Mouse (Mus musculus): ENCODE measurements at regions not wholly inside any gene's neighbourhood (a gene's known extent, or its start where the extent isn't known, plus 50 kb on each side); places are given as distances from the start of the nearest gene placed in this dataset.

GRCm38 (mm10) chr14:99493197-99493596, 194.7 kb downstream of the Klf5 start:
- Histone ChIP-seq H3K27ac (no peak overlapping the region), H3K9ac (no peak overlapping the region), H3K4me1 (no peaks in the 10 kb centered on the region), H3K9me3 (replicated peaks) (no peaks in the 10 kb centered on the region), H3K36me3 (ENCODE audit: poor library complexity, severe bottlenecking) (no peaks in the 10 kb centered on the region), H3K27me3 (no peaks in the 10 kb centered on the region), H3K4me3 (no peak overlapping the region), H3K4me2 (no peak overlapping the region)
- no peak for ATAC-seq
- WGBS, result 91% methylated on average over 4 of the region's 4 CpGs

DNA sequence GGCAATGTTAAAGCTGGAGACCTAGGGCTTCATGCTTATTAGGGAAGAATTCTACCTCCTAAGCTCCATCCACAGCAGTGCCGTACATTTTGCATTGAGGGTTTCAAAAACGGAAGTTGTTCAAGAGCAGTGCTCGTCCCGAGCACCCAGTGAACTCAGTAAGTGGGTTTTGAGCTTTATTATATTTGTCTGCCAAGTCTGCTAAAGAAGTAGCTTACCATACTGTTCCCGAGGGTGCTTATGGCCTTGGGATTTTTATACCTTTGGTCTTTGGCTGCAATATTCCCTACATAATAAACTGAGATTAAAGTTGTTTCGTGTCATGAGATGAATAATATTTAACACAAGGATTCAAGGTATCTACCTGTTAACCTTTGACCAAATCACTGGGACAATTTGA, 195.2 kb downstream of the Klf5 start:
- 94% methylated on average over 6 of the region's 6 CpGs for WGBS

DNA sequence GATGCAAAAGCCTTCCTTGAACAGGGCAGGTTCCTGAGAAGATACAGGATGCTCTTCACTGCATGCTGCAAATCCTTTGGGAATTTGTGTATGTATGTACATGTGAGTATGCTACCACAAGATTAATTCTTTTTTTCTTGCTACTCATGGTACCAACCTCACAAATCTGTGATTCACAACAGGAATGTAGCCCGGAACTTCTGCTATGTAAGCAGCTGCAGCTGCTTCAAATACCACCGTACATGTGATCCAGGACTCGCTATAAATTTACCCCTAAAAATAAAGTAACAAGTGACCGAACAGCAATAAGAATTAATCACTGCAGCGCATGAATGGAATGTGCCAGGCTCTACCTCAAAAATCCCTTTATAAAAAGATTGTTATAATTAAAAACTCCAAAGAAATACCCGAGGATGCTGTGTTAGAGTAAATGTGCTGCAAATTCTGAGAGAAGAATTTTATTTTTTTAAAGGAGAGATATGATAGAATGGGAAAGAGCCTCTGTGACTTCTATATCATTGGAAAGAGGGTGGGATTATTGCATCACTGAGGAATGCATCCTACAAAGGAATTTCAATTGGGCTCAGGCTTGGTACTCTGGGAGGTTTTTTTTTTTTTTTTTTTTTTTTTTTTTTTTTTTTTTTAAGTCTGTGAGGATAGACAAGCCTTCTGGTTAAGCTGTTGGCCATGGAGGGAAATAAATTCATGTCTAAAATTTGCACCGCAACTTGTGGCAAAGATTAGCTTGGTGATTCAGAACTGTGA, 201.2 kb downstream of the Klf5 start:
- 81% methylated on average over 7 of the region's 7 CpGs for WGBS
- ATAC-seq, result no peak
- Histone ChIP-seq H3K4me3 (no peak overlapping the region), H3K9ac (no peak overlapping the region), H3K4me2 (no peak overlapping the region), H3K27ac (no peak overlapping the region), H3K27me3 (no peaks in the 10 kb centered on the region), H3K36me3 (ENCODE audit: poor library complexity, severe bottlenecking) (no peaks in the 10 kb centered on the region), H3K4me1 (no peaks in the 10 kb centered on the region), H3K9me3 (replicated peaks) (peaks cover 4% of the 10 kb centered on the region; the same call in 1 of the 2 replicates)

More for the DNA sequence above, 195.2 kb downstream of the Klf5 start:
- H3K36me3 ChIP-seq (ENCODE audit: poor library complexity, severe bottlenecking), result no peaks in the 10 kb centered on the region
- no peak for ATAC-seq
- H3K4me1 ChIP-seq, result no peaks in the 10 kb centered on the region
- H3K4me3 ChIP-seq, result no peak overlapping the region
- H3K9ac ChIP-seq, result no peak overlapping the region
- H3K27me3 ChIP-seq, result no peaks in the 10 kb centered on the region
- no peak overlapping the region for H3K27ac ChIP-seq
- H3K9me3 ChIP-seq (replicated peaks), result no peaks in the 10 kb centered on the region
- H3K4me2 ChIP-seq, result no peak overlapping the region

- Histone ChIP-seq H3K9ac (no peak overlapping the region), H3K36me3 (ENCODE audit: poor library complexity, severe bottlenecking) (no peaks in the 10 kb centered on the region), H3K9me3 (replicated peaks) (peaks cover 4% of the 10 kb centered on the region; the same call in 1 of the 2 replicates), H3K4me2 (no peak overlapping the region), H3K27me3 (no peaks in the 10 kb centered on the region), H3K27ac (no peak overlapping the region), H3K4me3 (no peak overlapping the region), H3K4me1 (no peaks in the 10 kb centered on the region)
- WGBS, result 71% methylated on average over 4 of the region's 4 CpGs
- ATAC-seq, result no peak
Measured at GRCm38 (mm10) chr14:99504909-99505308, 206.4 kb downstream of the Klf5 start.

DNA sequence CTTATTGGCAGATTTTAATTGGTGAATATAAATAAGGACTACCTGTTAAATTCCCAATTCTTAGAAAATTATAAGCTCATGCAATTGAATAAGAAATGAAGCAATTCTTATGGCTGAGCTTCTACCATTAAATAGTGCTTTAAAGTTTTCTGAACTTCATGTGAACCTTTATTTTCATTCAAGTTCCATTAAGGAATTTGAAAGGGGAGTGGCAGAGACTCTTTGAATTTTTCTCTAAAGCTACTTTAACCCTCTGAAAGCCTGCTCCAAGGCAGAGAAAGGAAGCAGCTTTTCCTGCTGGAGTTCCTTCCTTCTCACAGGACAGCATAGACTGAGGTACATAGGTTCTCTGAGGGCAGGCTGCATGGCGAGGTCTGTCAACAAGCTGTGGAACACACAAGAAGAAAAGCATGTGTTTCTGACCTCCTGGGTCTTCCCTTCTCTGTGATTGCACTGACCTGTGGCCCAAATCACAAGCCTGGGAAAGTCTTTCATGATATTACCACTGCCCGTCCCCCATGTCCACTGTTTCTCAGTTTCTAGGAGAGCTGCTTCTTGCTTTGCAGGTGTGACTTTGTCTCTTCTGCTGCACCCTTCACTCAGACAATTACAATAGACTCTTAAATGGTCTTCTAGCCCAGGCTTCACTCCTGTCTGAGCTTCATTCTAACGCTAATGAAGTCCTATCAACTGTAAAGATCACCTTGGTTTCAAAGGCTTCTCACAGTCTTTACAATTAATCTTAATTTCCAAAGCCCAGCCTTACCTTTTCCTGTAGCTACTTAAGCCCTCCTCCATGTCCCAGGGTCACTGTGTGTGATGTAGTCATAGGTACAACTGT, 211.4 kb downstream of the Klf5 start:
- no peak overlapping the region for H3K27ac ChIP-seq
- no peaks in the 10 kb centered on the region for H3K36me3 ChIP-seq (ENCODE audit: poor library complexity, severe bottlenecking)
- no peak for ATAC-seq
- no peaks in the 10 kb centered on the region for H3K9me3 ChIP-seq (replicated peaks)
- 43% methylated on average over 3 of the region's 3 CpGs for WGBS
- no peaks in the 10 kb centered on the region for H3K4me1 ChIP-seq
- no peak overlapping the region for H3K4me3 ChIP-seq
- H3K27me3 ChIP-seq, result no peaks in the 10 kb centered on the region
- no peak overlapping the region for H3K9ac ChIP-seq
- H3K4me2 ChIP-seq, result no peak overlapping the region

DNA sequence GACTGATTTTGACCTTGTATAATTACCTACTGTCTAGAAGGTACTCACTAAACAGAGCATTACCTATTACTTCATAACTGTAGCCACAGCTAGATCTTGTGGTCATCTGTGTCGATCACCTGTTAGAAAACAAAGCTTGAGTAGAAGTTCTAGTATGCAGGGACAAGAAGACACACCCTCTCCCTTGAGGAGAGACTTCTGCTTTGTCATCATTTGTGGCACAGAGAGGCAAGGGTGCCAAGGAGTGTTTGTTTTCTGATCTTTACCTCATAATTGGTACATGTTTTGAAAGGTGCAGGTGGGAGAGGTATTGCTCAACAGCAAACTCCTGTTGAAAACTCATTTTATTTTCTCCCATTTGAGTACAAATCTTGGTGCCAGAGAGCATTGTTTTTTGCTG, 217.0 kb downstream of the Klf5 start:
- H3K36me3 ChIP-seq (ENCODE audit: poor library complexity, severe bottlenecking), result no peaks in the 10 kb centered on the region
- ATAC-seq, result no peak
- H3K27me3 ChIP-seq, result no peaks in the 10 kb centered on the region
- no peak overlapping the region for H3K4me3 ChIP-seq
- H3K4me2 ChIP-seq, result no peak overlapping the region
- H3K9me3 ChIP-seq (replicated peaks), result no peaks in the 10 kb centered on the region
- WGBS, result 98% methylated on average over 1 of the region's 1 CpGs
- no peak overlapping the region for H3K9ac ChIP-seq
- no peaks in the 10 kb centered on the region for H3K4me1 ChIP-seq
- H3K27ac ChIP-seq, result no peak overlapping the region

- WGBS, result 82% methylated on average over 6 of the region's 6 CpGs
- H3K4me3 ChIP-seq, result no peak overlapping the region
- H3K36me3 ChIP-seq (ENCODE audit: poor library complexity, severe bottlenecking), result no peaks in the 10 kb centered on the region
- H3K9ac ChIP-seq, result no peak overlapping the region
- no peaks in the 10 kb centered on the region for H3K4me1 ChIP-seq
- H3K27me3 ChIP-seq, result no peaks in the 10 kb centered on the region
- no peak overlapping the region for H3K27ac ChIP-seq
- no peak for ATAC-seq
- no peaks in the 10 kb centered on the region for H3K9me3 ChIP-seq (replicated peaks)
- no peak overlapping the region for H3K4me2 ChIP-seq
Measured at GRCm38 (mm10) chr14:99516703-99517102, 218.2 kb downstream of the Klf5 start.

DNA sequence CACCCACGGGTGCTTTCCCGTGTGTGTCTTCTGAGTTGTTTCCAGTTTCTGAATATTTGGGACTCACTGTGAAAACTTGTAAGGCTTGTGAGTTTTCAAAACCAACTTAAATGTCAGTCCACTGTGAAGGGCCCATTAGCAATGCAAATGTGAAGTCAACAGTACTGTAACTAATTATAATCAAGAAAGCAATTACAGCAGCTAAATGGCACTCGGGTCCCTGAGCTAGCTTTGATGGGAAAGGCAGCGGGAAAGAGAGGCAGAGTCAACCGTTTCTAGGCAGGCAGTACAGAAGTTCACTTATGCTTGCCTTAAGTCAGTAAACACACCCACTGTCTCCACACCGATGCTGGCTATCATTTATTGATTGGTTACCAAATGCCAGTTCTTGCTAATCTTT, 221.9 kb downstream of the Klf5 start:
- H3K4me3 ChIP-seq, result no peak overlapping the region
- no peak overlapping the region for H3K27ac ChIP-seq
- no peaks in the 10 kb centered on the region for H3K9me3 ChIP-seq (replicated peaks)
- no peak overlapping the region for H3K9ac ChIP-seq
- no peak overlapping the region for H3K4me2 ChIP-seq
- no peaks in the 10 kb centered on the region for H3K27me3 ChIP-seq
- no peaks in the 10 kb centered on the region for H3K36me3 ChIP-seq (ENCODE audit: poor library complexity, severe bottlenecking)
- H3K4me1 ChIP-seq, result no peaks in the 10 kb centered on the region
- WGBS, result 57% methylated on average over 6 of the region's 6 CpGs
- ATAC-seq, result peak; percentile 70; the same call in 1 of the 2 replicates

GRCm38 (mm10) chr14:99521954-99522523, 223.5 kb downstream of the Klf5 start:
- no peak for ATAC-seq
- Histone ChIP-seq H3K9ac (no peak overlapping the region), H3K27ac (no peak overlapping the region), H3K4me1 (no peaks in the 10 kb centered on the region), H3K4me3 (no peak overlapping the region), H3K36me3 (ENCODE audit: poor library complexity, severe bottlenecking) (no peaks in the 10 kb centered on the region), H3K27me3 (no peaks in the 10 kb centered on the region), H3K4me2 (no peak overlapping the region), H3K9me3 (replicated peaks) (no peaks in the 10 kb centered on the region)
- 88% methylated on average over 13 of the region's 13 CpGs for WGBS

GRCm38 (mm10) chr14:99535781-99536180, 237.3 kb downstream of the Klf5 start:
- Histone ChIP-seq H3K9me3 (replicated peaks) (no peaks in the 10 kb centered on the region), H3K36me3 (ENCODE audit: poor library complexity, severe bottlenecking) (no peaks in the 10 kb centered on the region), H3K27ac (no peak overlapping the region), H3K4me1 (no peaks in the 10 kb centered on the region), H3K4me2 (no peak overlapping the region), H3K27me3 (no peaks in the 10 kb centered on the region), H3K9ac (no peak overlapping the region), H3K4me3 (no peak overlapping the region)
- 93% methylated on average over 6 of the region's 6 CpGs for WGBS
- ATAC-seq, result no peak

DNA sequence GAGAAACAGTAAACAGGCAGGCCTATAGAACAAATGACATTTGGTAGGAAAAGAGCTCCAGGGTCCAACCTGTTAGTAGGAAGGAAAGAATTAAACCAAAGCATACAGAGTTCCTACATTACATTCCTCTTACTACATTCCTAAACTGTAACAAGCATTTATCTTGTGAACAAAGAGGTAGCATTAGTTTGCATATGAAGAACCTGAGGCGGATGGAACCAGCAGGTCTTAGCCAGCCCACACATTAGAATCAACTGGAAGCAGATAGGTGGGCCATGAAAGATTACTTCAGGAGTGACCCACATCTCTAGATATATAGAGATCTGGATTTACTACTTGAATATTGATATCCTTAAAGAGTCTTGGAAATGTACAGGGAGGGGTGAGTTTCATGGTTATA, 238.8 kb downstream of the Klf5 start:
- Histone ChIP-seq H3K4me1 (no peaks in the 10 kb centered on the region), H3K4me3 (no peak overlapping the region), H3K27ac (no peak overlapping the region), H3K36me3 (ENCODE audit: poor library complexity, severe bottlenecking) (no peaks in the 10 kb centered on the region), H3K27me3 (no peaks in the 10 kb centered on the region), H3K9me3 (replicated peaks) (no peaks in the 10 kb centered on the region), H3K9ac (no peak overlapping the region), H3K4me2 (no peak overlapping the region)
- no peak for ATAC-seq
- 93% methylated on average over 1 of the region's 1 CpGs for WGBS

DNA sequence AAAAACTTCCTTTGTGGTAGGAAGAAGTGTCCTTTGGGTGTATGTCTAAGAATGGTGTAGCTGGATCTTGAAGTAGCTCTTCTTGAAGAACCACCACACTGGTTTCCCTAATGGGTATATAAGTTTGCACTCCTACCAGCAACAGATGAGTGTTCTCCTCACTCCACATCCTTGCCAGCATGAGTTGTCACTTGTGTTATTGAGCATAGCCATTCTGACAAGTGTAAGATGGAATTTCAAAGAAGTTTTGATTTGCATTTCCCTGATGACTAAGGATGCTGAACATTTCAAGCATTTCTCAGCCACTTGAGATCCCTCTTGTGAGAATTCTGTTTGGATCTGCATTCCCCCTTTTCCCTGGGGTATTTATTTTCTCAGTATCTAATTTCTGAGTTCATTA, 243.2 kb downstream of the Klf5 start:
- no peak overlapping the region for H3K4me3 ChIP-seq
- no peaks in the 10 kb centered on the region for H3K4me1 ChIP-seq
- no peak overlapping the region for H3K9ac ChIP-seq
- H3K36me3 ChIP-seq (ENCODE audit: poor library complexity, severe bottlenecking), result no peaks in the 10 kb centered on the region
- ATAC-seq, result no peak
- H3K9me3 ChIP-seq (replicated peaks), result no peaks in the 10 kb centered on the region
- H3K27me3 ChIP-seq, result no peaks in the 10 kb centered on the region
- no peak overlapping the region for H3K27ac ChIP-seq
- H3K4me2 ChIP-seq, result no peak overlapping the region
